Mouse (Mus musculus) megakaryocyte-erythroid progenitor cell, adult 5-6 weeks (primary cell): ENCODE data around the gene Zfp273. TPM values are rescaled to one million over a fixed set of nuclear protein-coding genes. Genes with fewer than 3 reads are reported as not detected.
"Not testable (repeated sequence)": the region's sequence is repeated elsewhere in the genome, so short reads cannot be mapped to it uniquely, and the experiment has no call there.

Experiments used
- ATAC-seq: replicated peaks from 2 replicates; pipeline ENCODE4 v1.8.0; 2016; ENCODE audit warnings: mild to moderate bottlenecking, inconsistent platforms; ENCODE audit not compliant: severe bottlenecking, poor library complexity, low FRiP score, low TSS enrichment
- total RNA-seq, 2 experiments: library from RNA; stranded (forward) in 1 of 2; stranded (reverse) in 1 of 2; fragments of 200-1000, 215-1000 nt in 1 of 2; fragments of >200 nt in 1 of 2; fragmentation: Nextera tagmentation in 1 of 2; gene quantifications; 2 replicates each; pipeline ENCODE4 v1.2.3; 2014 to 2017

Zfp273 gene
- total RNA-seq (2014; fragmentation: Nextera tagmentation) (3.1 and 5.3 TPM in 2 replicates), total RNA-seq (2017) (2.2 and 8.7 TPM in 2 replicates)

GRCm38 (mm10) chr13:67813710-67814660 lies at the start of gene Zfp273:
TSS of gene Zfp273 (plus strand) at chr13:67813740.
- ATAC-seq, result peak; percentile 98

DNA sequence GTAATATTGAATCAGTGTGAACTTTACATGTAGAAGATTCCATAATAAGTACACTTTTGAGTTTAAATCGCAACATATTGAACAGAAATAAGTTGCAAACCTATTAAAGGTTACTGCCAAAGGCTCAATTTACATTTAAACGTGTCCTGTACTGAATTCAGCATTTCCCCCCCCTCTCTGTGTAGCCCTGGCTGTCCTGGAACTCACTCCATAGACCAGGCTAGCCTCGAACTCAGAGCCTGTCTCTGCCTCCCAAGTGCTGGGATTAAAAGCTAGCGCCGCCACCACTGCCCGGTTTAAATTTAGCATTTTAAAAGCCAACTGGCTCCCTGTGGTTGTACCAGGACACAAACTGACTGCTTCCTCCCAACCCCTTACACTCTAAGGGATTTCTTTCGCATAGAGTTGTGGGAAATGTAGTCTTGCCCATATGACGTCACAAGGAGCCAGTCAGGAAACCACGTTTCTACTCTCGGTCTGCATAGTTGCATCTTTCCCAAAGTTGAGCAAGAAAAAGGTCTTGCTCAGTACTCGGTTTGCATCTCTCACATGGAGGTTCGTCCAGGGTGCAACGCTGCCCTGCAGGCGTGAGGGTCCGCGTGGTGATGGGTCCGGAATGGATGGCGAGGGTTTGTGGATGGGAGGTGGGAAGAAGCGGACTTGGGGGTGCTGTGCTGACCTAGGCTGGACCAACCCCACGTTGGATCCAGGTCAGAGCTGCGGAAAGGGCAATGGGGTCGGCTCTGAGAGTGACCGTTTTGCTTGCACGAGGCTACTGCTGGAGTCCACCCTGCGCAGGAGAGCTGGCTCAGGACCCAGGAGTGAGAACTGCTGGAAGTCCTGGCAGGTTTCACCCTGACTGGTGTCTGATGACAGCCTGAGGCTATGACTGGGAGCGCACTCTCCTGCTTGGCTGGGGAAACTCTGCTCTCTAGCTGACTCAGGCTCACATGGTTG lies 34.0 kb upstream of the Zfp273 start, which contains the start of gene Zfp493:
Zfp493 (plus strand) TSS at position 429 of the 957 bp plus-strand sequence.
- ATAC-seq, result peak; percentile 99

DNA sequence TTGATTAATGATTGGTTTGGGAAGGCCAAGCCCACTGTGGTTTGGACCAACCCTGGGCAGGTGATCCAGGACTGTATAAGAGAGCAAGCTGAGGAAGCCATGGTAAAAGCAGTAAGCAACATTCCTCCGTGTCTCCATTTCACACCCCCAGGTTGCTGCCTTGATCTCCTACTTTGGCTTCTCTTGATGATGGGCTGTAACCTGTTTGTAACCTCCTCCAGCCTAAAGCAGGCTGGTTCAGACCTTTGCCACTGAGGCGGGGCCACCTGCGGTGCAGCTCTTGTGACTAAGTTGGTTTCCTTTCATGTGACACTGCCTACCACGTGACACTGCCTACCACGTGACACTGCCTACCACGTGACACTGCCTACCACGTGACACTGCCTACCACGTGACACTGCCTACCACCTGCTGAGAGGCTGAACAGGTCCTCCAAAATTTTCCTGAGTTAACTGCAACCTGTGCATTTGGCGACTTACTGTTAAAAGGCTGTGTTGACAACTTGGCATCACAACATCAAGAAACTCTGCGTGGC lies 21.6 kb upstream of the Zfp273 start:
- ATAC-seq, result no peak

- no peak for ATAC-seq
Observed at GRCm38 (mm10) chr13:67798618-67799017, 14.9 kb upstream of the Zfp273 start.

DNA sequence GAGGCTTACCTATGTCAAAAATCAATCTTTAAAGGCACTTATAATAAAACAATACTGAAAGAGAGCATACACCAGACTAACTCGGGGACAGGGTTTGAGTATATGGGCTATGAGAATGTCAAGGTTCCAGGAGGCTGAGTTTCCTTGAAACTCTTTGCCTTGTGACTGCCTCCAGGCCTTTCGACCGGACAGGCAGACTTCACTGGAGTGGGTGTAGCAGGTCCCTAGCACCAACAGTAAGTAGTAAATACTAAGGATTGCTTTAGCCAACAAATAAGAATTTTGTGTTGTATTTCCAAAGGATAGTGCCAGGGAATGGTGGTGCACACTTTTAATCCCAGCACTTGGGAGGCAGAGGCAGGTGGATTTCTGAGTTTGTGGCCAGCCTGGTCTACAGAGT lies 14.4 kb upstream of the Zfp273 start:
- ATAC-seq, result not testable (repeated sequence)

- ATAC-seq, result no peak
Observed at GRCm38 (mm10) chr13:67811651-67812210, 1.8 kb upstream of the Zfp273 start.

GRCm38 (mm10) chr13:67812961-67813709 lies 405 bp upstream of the Zfp273 start:
- ATAC-seq, result peak; percentile 16; the same call in 1 of the 2 replicates

- no peak for ATAC-seq
Observed at GRCm38 (mm10) chr13:67818636-67819035, 5.1 kb downstream of the Zfp273 start.

DNA sequence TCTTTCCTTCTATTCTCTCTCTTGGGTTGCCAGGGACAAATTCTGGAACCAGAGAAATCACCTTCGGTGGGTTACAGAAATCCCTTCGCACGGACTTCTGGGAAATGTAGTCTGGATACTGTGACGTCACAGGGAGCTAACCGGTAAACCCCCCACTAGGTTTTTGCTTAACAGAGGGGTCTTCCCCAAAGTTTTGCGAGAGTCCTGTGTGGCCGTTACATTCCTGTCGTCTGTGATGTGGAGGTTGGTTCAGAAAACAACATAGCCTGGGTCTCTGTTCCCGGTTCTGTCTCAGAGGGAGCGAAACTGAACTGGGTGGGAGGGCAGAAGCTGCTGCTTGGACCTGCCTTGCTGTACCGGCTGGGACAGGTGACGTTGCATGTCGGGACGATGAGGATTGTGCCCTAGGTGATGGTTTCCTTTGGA lies 17.4 kb downstream of the Zfp273 start, which contains the start of gene Gm10037:
Gm10037 (plus strand) TSS at position 196 of the 426 bp plus-strand sequence.
- peak; percentile 84 for ATAC-seq

GRCm38 (mm10) chr13:67833137-67833536 lies 19.6 kb downstream of the Zfp273 start:
- not testable (repeated sequence) for ATAC-seq

- no peak for ATAC-seq
Observed at GRCm38 (mm10) chr13:67843775-67844118, 30.2 kb downstream of the Zfp273 start.

DNA sequence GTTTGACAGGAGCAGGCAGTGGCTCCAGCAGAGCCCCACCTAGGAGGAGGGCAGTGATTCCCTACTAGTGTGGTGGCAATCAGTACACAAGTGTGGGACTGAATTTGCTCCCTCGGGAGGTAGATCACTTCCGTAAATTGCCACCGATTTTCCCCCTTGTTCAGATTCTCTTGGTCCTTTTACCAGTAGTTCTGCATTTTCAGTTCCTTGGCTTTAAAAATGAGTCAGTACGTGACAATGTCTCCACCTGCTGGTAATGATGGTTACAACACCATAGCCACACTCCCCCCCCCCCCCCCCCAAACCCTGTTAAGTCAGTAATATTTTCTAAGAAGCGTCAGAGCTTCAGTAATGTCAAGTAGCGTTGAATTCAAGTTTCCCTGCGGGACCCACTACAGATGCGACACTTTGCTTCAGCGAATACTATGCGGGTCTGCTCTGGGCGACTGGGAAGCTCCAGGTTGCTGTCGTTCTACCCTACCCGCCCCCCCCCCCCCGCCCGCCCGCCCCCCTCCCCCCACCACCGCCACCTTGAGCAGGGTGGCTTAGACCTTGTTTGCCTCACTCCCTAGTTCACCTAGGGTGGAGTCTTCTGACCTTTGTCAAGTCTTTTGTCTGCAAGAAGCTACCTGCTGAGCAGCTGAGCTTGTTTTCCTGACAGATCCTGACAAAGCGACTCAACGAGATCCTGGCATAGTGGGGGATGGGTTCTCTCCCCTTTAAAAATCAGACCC lies 30.7 kb downstream of the Zfp273 start:
- peak; percentile 84 for ATAC-seq

DNA sequence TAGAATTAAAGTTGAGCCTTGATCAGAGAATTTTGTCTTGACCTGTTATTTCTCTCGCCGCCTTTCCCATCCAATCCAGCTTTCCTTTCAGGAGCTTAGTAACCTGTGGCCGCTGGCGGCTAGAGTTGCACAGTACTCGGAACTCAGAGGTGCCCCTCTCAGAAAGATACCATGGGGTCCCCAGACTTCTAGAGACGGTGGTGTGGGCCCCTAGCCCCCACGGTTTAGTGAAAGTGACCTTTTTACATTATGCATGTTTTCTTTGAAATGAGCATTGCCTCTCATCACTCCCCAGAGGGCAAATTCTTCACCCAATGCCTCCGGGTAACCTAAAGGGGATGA lies 31.3 kb downstream of the Zfp273 start:
- ATAC-seq, result no peak

DNA sequence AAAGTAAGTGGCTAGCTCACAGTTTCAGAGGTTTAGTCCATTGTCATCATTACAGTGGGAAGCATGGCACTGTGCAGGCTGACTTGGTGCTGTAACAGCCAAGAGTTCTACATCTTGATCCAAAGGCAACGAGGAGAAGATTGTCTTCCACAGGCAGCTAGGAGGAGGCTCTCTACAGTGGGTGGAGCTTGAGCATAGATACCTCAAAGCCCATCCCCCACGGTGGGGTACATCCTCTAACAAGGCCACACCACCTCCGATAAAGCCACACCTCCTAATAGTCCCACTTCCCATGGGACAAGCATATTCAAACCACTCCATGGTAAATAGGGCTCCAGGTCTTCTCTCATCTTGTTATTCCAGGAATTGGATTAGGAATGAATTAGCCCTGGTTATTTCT lies 36.8 kb downstream of the Zfp273 start:
- ATAC-seq, result no peak

GRCm38 (mm10) chr13:67853130-67853529 lies 39.6 kb downstream of the Zfp273 start:
- ATAC-seq, result no peak

- no peak for ATAC-seq
Observed at GRCm38 (mm10) chr13:67853983-67854382, 40.4 kb downstream of the Zfp273 start.

DNA sequence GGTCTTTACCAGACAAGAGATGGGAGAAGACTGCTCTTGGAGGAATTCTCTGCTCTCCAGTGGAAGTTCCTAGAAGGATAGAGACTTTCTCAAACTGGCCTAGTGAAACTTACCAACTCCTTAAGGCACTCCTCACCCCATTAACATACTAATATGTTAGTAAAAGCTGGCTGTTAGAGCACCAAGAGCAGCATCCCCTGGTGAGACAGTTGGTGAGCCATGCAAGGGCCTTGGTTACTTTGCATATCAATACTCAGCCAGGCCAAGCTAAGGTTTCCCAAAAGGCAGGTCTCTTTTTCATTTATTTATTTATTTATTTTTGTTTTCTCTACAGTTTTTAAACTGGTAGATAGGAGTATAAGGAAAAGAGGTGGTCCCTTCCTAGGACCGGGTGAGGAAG lies 43.8 kb downstream of the Zfp273 start:
- ATAC-seq, result no peak

- ATAC-seq, result no peak
Observed at GRCm38 (mm10) chr13:67862508-67862907, 49.0 kb downstream of the Zfp273 start.
